Mouse (Mus musculus) embryonic facial prominence, embryonic 13.5 days (tissue): ENCODE data around the gene Slc39a12. TPM values are rescaled to one million over a fixed set of nuclear protein-coding genes. Genes with fewer than 3 reads are reported as not detected.

Experiments used
- ATAC-seq: fragments of 200-750 bp; cut with Nextera tagmentation; 2 replicates; pipeline ENCODE4 v1.8.0; 2017; ENCODE audit warnings: low read depth; ENCODE audit not compliant: insufficient number of reproducible peaks, insufficient read depth, low FRiP score, low TSS enrichment
- H3K27ac ChIP-seq: fragments of 300-500 bp; sonication (generic); 2 replicates; pipeline ENCODE4 v1.5.1; 2015; ENCODE audit warnings: moderate library complexity, mild to moderate bottlenecking, inconsistent platforms
- H3K27me3 ChIP-seq: fragments of 300-500 bp; sonication (generic); 2 replicates; pipeline ENCODE4 v1.6.1; 2015; ENCODE audit warnings: mild to moderate bottlenecking, inconsistent platforms
- H3K36me3 ChIP-seq: fragments of 300-500 bp; sonication (generic); 2 replicates; pipeline ENCODE4 v1.6.1; 2015; ENCODE audit warnings: mild to moderate bottlenecking, inconsistent platforms
- H3K4me1 ChIP-seq: fragments of 300-500 bp; sonication (generic); 2 replicates; pipeline ENCODE4 v1.6.1; 2015; ENCODE audit warnings: inconsistent platforms
- H3K4me2 ChIP-seq: fragments of 300-500 bp; sonication (generic); 2 replicates; pipeline ENCODE4 v1.6.1; 2015; ENCODE audit warnings: moderate library complexity, mild to moderate bottlenecking, inconsistent platforms
- H3K4me3 ChIP-seq: fragments of 300-500 bp; sonication (generic); 2 replicates; pipeline ENCODE4 v1.5.1; 2015; ENCODE audit warnings: mild to moderate bottlenecking, inconsistent platforms
- H3K9ac ChIP-seq: fragments of 300-500 bp; sonication (generic); 2 replicates; pipeline ENCODE4 v1.6.1; 2015; ENCODE audit warnings: mild to moderate bottlenecking, inconsistent platforms
- H3K9me3 ChIP-seq: fragments of 300-500 bp; sonication (generic); 2 replicates; pipeline ENCODE4 v1.6.1; 2016; ENCODE audit warnings: inconsistent platforms
- WGBS: fragments of 180-500 bp; shearing (Covaris S2); methylation state at CpG from one replicate; pipeline ENCODE4 v1.1.7; 2015; ENCODE audit warnings: mixed read lengths; 5-methylcytosine and 5-hydroxymethylcytosine counted together
- polyA plus RNA-seq: library from polyadenylated mRNA; unstranded; fragments of >200 nt; fragmentation: Nextera tagmentation; extraction: Ambion mirVana; gene quantifications from 2 replicates; pipeline ENCODE4 v1.2.1, GENCODE M21; 2015

Slc39a12 gene
- polyA plus RNA-seq, 1 experiment from 2014 or later = 0.10 TPM

- ATAC-seq = no peak
- no peak overlapping the region for H3K4me2 ChIP-seq
- 81% methylated on average over 2 of the region's 2 CpGs for WGBS
Observed at GRCm38 (mm10) chr2:14496150-14496549, 108.0 kb downstream of the Slc39a12 start.

DNA sequence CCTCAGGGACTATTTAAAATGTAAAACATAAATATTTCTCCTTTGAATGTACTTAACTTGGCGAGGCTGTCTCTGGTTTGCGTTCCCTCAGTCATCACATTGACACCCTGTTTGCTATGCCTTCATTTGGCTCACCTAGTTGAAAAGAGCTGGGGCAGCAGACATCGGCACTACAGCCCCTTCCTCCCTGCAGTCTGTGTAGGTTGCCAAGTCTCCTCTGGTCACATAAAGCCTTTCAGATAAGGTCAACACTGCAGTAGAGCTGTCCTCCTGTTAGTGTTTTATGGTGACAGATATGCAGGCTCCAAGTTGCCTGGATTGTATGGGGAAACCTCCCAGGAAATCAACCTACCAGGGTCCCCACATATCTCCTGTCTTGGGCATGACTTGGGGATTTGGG lies 114.4 kb downstream of the Slc39a12 start:
- Histone ChIP-seq H3K9me3 (no peaks in the 10 kb centered on the region), H3K9ac (no peak overlapping the region), H3K4me3 (no peak overlapping the region), H3K4me1 (no peaks in the 10 kb centered on the region), H3K36me3 (no peaks in the 10 kb centered on the region), H3K27me3 (no peaks in the 10 kb centered on the region), H3K4me2 (no peak overlapping the region), H3K27ac (no peak overlapping the region)
- no peak for ATAC-seq
- WGBS = 36% methylated on average over 3 of the region's 3 CpGs

More at GRCm38 (mm10) chr2:14496150-14496549, 108.0 kb downstream of the Slc39a12 start:
- Histone ChIP-seq H3K4me1 (no peaks in the 10 kb centered on the region), H3K36me3 (no peaks in the 10 kb centered on the region), H3K9ac (no peak overlapping the region), H3K9me3 (no peaks in the 10 kb centered on the region), H3K4me3 (no peak overlapping the region), H3K27ac (no peak overlapping the region), H3K27me3 (no peaks in the 10 kb centered on the region)

- WGBS = 48% methylated on average over 5 of the region's 5 CpGs
- ATAC-seq = no peak
Observed at GRCm38 (mm10) chr2:14518237-14518636, 130.1 kb downstream of the Slc39a12 start.

GRCm38 (mm10) chr2:14534325-14535077 lies 146.4 kb downstream of the Slc39a12 start:
- H3K27ac ChIP-seq = no peak overlapping the region
- H3K9me3 ChIP-seq = no peaks in the 10 kb centered on the region
- H3K4me3 ChIP-seq = no peak overlapping the region
- ATAC-seq = no peak
- no peak overlapping the region for H3K9ac ChIP-seq
- no peaks in the 10 kb centered on the region for H3K36me3 ChIP-seq
- no peak overlapping the region for H3K4me2 ChIP-seq
- H3K27me3 ChIP-seq = no peaks in the 10 kb centered on the region
- H3K4me1 ChIP-seq = no peaks in the 10 kb centered on the region
- 71% methylated on average over 3 of the region's 3 CpGs for WGBS

More at GRCm38 (mm10) chr2:14518237-14518636, 130.1 kb downstream of the Slc39a12 start:
- no peaks in the 10 kb centered on the region for H3K27me3 ChIP-seq
- no peak overlapping the region for H3K4me2 ChIP-seq
- H3K9me3 ChIP-seq = no peaks in the 10 kb centered on the region
- H3K4me1 ChIP-seq = no peaks in the 10 kb centered on the region
- H3K27ac ChIP-seq = no peak overlapping the region
- H3K9ac ChIP-seq = no peak overlapping the region
- H3K36me3 ChIP-seq = no peaks in the 10 kb centered on the region
- no peak overlapping the region for H3K4me3 ChIP-seq

- Histone ChIP-seq H3K27ac (no peak overlapping the region), H3K27me3 (no peaks in the 10 kb centered on the region), H3K36me3 (no peaks in the 10 kb centered on the region), H3K4me2 (no peak overlapping the region), H3K4me3 (no peak overlapping the region), H3K9me3 (no peaks in the 10 kb centered on the region), H3K9ac (no peak overlapping the region), H3K4me1 (no peaks in the 10 kb centered on the region)
- no peak for ATAC-seq
- WGBS = 46% methylated on average over 3 of the region's 3 CpGs
Observed at GRCm38 (mm10) chr2:14535246-14535671, 147.1 kb downstream of the Slc39a12 start.

- Histone ChIP-seq H3K4me1 (no peaks in the 10 kb centered on the region), H3K27me3 (no peaks in the 10 kb centered on the region), H3K4me3 (no peak overlapping the region), H3K4me2 (no peak overlapping the region), H3K27ac (no peak overlapping the region), H3K36me3 (no peaks in the 10 kb centered on the region), H3K9me3 (no peaks in the 10 kb centered on the region), H3K9ac (no peak overlapping the region)
- no peak for ATAC-seq
- 64% methylated on average over 3 of the region's 3 CpGs for whole genome bisulfite sequencing
Observed at GRCm38 (mm10) chr2:14537781-14538180, 149.7 kb downstream of the Slc39a12 start.

DNA sequence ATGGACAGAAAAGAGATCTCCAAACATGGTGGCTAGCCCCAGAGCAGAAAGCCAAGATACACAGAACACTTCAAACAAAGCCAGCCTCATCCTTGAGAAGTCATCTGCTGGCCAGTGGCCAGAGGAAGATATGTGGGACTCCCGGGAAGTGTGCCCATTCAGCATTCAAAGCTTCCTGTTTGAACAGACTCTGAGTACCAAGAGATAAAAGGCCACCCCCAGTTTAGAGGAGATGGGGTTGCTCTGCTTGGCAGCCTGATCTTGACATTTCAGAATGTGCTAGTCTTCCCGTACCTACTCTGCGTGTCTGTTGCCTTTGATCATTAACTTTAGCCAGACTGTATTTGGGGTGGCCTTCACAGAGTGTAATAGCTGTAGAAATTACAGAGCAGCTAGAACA lies 155.2 kb downstream of the Slc39a12 start:
- no peak overlapping the region for H3K9ac ChIP-seq
- no peaks in the 10 kb centered on the region for H3K36me3 ChIP-seq
- ATAC-seq = no peak
- H3K9me3 ChIP-seq = no peaks in the 10 kb centered on the region
- H3K27ac ChIP-seq = no peak overlapping the region
- no peaks in the 10 kb centered on the region for H3K27me3 ChIP-seq
- H3K4me1 ChIP-seq = no peaks in the 10 kb centered on the region; the same call in 1 of the 2 replicates
- H3K4me3 ChIP-seq = no peak overlapping the region
- H3K4me2 ChIP-seq = no peak overlapping the region
- WGBS = 56% methylated on average over 3 of the region's 3 CpGs

GRCm38 (mm10) chr2:14543773-14544172 lies 155.7 kb downstream of the Slc39a12 start:
- ATAC-seq = no peak
- no peaks in the 10 kb centered on the region; the same call in 1 of the 2 replicates for H3K4me1 ChIP-seq
- WGBS = 78% methylated on average over 2 of the region's 2 CpGs
- H3K4me3 ChIP-seq = no peak overlapping the region
- H3K9me3 ChIP-seq = no peaks in the 10 kb centered on the region
- H3K36me3 ChIP-seq = no peaks in the 10 kb centered on the region
- no peak overlapping the region for H3K9ac ChIP-seq
- no peak overlapping the region for H3K27ac ChIP-seq
- H3K27me3 ChIP-seq = no peaks in the 10 kb centered on the region
- H3K4me2 ChIP-seq = no peak overlapping the region

Other genes with a start within 250 kb of the Slc39a12 start
- 0.08 and 0.17 TPM in 2 replicates for gene Tmem236, start 213.8 kb upstream of the Slc39a12 start, polyA plus RNA-seq
- 7.5 and 8.5 TPM in 2 replicates for gene Mrc1, start 158.9 kb upstream of the Slc39a12 start, polyA plus RNA-seq
- 2.0 and 3.2 TPM in 2 replicates for gene Cacnb2, start 214.8 kb downstream of the Slc39a12 start, polyA plus RNA-seq